Mouse (Mus musculus) bone marrow macrophage, adult 2 months (primary cell): Measurements from ENCODE around the gene Hsd17b7.

Experiments
- CTCF ChIP-seq: IDR thresholded peaks from 2 replicates; pipeline ENCODE4 v1.5.1; 2012; ENCODE audit warnings: low read depth, mild to moderate bottlenecking, low read length, moderate library complexity
- POLR2A ChIP-seq: IDR thresholded peaks from 2 replicates; pipeline ENCODE4 v1.6.1; 2012; ENCODE audit warnings: mild to moderate bottlenecking, low read depth, low read length, borderline replicate concordance

- peak; percentile 55 for TF ChIP-seq CTCF
- TF ChIP-seq POLR2A: no peak
Measured at GRCm38 (mm10) chr1:169921710-169922211, 47.3 kb downstream of the Hsd17b7 start.
